Mouse (Mus musculus) stomach, embryonic 16.5 days (tissue): Measurements from ENCODE around the gene Dchs1. TPM values are rescaled to one million over a fixed set of nuclear protein-coding genes. Genes with fewer than 3 reads are reported as not detected.
A peak's percentile ranks its signal among the peaks of the same experiment; 100 is the strongest.

Experiments used
- ATAC-seq: fragments of 200-750 bp; cut with Nextera tagmentation; 2 replicates; pipeline ENCODE4 v1.8.0; 2017; ENCODE audit warnings: moderate number of reproducible peaks, moderate TSS enrichment; ENCODE audit not compliant: insufficient read depth, low FRiP score
- H3K27ac ChIP-seq: fragments of 300-500 bp; sonication (generic); 2 replicates; pipeline ENCODE4 v1.5.1; 2014; ENCODE audit warnings: low read length
- H3K27me3 ChIP-seq: fragments of 300-500 bp; sonication (generic); 2 replicates; pipeline ENCODE4 v1.6.1; 2014; ENCODE audit warnings: low read length, control low read depth, mixed read lengths; ENCODE audit not compliant: control insufficient read depth, insufficient read depth
- H3K36me3 ChIP-seq: fragments of 300-500 bp; sonication (generic); 2 replicates; pipeline ENCODE4 v1.6.1; 2014; ENCODE audit warnings: low read length; ENCODE audit not compliant: control insufficient read depth, insufficient read depth
- H3K4me1 ChIP-seq: fragments of 300-500 bp; sonication (generic); 2 replicates; pipeline ENCODE4 v1.6.1; 2014; ENCODE audit warnings: low read length, control low read depth, mixed read lengths; ENCODE audit not compliant: control insufficient read depth, insufficient read depth
- H3K4me2 ChIP-seq: fragments of 300-500 bp; sonication (generic); 2 replicates; pipeline ENCODE4 v1.6.1; 2014; ENCODE audit warnings: low read depth, low read length, mixed read lengths
- H3K4me3 ChIP-seq: fragments of 300-500 bp; sonication (generic); replicated peaks from 2 replicates; pipeline ENCODE4 v1.5.1; 2014; ENCODE audit warnings: mild to moderate bottlenecking, low read length
- H3K9ac ChIP-seq: fragments of 300-500 bp; sonication (generic); 2 replicates; pipeline ENCODE4 v1.6.1; 2014; ENCODE audit warnings: low read length
- H3K9me3 ChIP-seq: fragments of 300-500 bp; sonication (generic); replicated peaks from 2 replicates; pipeline ENCODE4 v1.6.1; 2016; ENCODE audit warnings: low read length, control low read depth; ENCODE audit not compliant: control insufficient read depth
- WGBS: fragments of 180-500 bp; shearing (Covaris S2); extraction: QIAGEN DNeasy Blood & Tissue Kit; methylation state at CpG from one replicate; pipeline ENCODE4 v1.1.7; 2014; 5-methylcytosine and 5-hydroxymethylcytosine counted together
- polyA plus RNA-seq: library from polyadenylated mRNA; unstranded; fragments of >200 nt; fragmentation: Nextera tagmentation; extraction: Ambion mirVana; gene quantifications from 2 replicates; pipeline ENCODE4 v1.2.1, GENCODE M21; 2015

The Dchs1 gene
- 7.4 and 7.7 TPM in 2 replicates for polyA plus RNA-seq

DNA sequence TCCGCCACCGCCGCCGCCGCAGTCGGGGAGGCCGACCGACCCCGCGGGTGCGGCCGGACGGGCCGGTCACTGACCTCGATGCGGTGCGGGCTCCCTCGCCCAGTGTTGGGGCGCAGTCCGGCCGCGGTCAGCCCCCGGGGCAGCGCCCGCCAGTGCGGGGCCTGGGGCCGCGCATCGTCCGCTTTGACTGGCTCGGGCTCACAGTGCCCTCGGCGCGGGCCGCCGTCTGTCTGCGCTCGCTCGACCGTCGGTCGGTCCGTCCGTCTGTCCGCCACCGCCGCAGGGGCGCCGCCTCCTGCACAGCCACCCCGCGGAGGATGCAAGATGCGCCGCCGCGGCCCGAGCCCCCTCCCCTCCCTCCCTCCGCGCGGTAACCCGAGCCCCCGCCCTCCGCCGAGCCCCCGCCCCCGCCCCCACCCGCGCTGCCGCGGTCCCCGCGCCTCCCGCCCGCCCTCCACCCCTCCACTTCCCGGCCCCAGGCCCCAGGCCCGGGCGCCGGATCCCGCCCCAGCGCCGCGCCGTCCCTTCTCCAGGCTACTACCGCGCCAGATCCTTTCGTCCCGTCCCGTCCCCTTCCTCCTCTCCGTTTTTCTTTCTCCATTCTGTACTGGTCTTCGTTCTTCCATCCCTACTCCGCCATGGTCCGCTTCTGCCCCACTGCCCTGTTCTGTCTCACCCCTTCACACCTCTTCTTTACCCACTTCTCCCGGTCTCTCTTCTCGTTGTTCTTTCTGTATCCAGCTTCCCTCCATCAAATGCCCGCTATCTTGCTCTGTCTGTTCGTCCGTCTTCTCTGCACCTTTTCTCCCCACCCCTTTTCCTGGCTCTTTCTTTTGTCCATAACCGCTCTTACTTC lies at the start of gene Dchs1:
Gene Dchs1, minus strand, starts transcription at position 370 of the 856 bp plus-strand sequence.
- peaks cover 4% of the 10 kb centered on the region; the same call in 1 of the 2 replicates for H3K27me3 ChIP-seq
- peak within 1 kb of the TSS; percentile 74 for H3K27ac ChIP-seq
- H3K4me1 ChIP-seq: peaks cover 23% of the 10 kb centered on the region

DNA sequence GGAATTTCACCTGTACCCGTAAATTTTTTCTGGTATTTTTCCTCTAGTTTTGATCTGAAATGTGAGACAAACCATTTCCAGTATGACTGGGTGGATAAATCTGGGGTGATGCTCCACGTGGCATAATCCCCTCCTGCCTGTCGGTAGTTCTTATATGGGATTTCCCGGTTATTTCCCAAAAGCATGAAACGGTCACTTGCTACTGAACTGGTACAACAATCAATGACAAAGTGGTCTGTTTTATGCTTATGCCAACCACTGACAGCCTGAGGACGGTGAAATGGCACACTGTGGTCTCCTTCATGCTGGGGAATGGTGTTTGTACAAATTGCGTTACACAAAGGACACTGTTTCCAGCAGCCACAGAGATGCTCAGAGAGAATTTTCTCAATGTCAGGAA lies 36.8 kb upstream of the Dchs1 start:
- H3K4me2 ChIP-seq: no peak overlapping the region

More for the DNA sequence above, at the start of gene Dchs1:
- Histone ChIP-seq H3K9ac (peak within 1 kb of the TSS; percentile 91), H3K36me3 (no peaks in the 10 kb centered on the region), H3K9me3 (no peaks in the 10 kb centered on the region), H3K4me3 (peak within 1 kb of the TSS; percentile 74), H3K4me2 (peak within 1 kb of the TSS; percentile 70)
- ATAC-seq: peak; percentile 77
- WGBS: under 1% methylated on average over 43 of the region's 97 CpGs

DNA sequence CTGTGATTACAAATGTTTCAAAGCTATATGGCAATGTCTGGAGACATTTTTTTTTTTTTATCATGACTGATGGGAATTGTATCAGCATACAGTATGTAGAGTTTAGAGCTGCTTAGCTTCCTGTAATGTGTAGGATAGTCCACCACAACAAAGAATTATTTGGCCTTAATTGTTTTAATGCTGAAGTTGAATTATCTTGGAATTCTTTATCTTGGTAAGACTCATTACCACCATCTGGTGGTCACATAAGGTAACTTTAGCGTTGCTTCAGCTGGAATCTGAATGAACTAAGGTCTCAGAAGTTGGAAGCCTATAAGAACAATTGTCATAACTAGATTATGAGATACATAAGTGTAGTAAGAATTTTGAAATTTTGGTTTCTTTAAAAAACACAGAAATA lies 31.0 kb upstream of the Dchs1 start:
- Histone ChIP-seq H3K4me3 (no peak overlapping the region), H3K9ac (no peak overlapping the region), H3K27me3 (no peaks in the 10 kb centered on the region), H3K27ac (no peak overlapping the region), H3K4me1 (no peaks in the 10 kb centered on the region), H3K9me3 (no peaks in the 10 kb centered on the region), H3K4me2 (no peak overlapping the region), H3K36me3 (no peaks in the 10 kb centered on the region)
- no peak for ATAC-seq
- WGBS: 2% methylated on average over 1 of the region's 1 CpGs

More for the DNA sequence above, 36.8 kb upstream of the Dchs1 start:
- H3K4me3 ChIP-seq: no peak overlapping the region
- H3K27me3 ChIP-seq: no peaks in the 10 kb centered on the region
- H3K4me1 ChIP-seq: no peaks in the 10 kb centered on the region
- no peak overlapping the region for H3K27ac ChIP-seq
- H3K9me3 ChIP-seq: no peaks in the 10 kb centered on the region
- no peaks in the 10 kb centered on the region for H3K36me3 ChIP-seq
- 76% methylated on average over 7 of the region's 7 CpGs for WGBS
- no peak for ATAC-seq
- H3K9ac ChIP-seq: no peak overlapping the region

DNA sequence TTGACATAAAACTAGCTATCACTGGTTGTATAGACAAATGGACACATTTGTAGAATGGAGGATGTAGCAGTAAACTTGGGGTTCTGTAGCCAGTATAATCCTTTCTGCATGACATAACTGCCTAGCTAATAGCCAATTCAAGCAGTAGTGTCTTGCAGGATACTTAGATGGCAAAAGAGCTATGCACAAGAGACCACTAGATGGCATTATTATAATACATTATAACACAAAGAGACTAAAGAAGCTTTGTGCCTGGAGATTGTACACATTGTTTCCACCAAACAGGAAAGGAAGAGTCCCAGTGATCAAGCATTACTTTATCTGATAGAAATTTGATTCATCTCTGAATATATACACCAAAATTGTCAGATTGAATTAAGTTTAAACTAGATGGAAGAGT lies 29.3 kb upstream of the Dchs1 start:
- Histone ChIP-seq H3K4me1 (no peaks in the 10 kb centered on the region), H3K9me3 (no peaks in the 10 kb centered on the region), H3K4me2 (no peak overlapping the region), H3K9ac (no peak overlapping the region), H3K36me3 (no peaks in the 10 kb centered on the region), H3K27me3 (no peaks in the 10 kb centered on the region), H3K4me3 (no peak overlapping the region), H3K27ac (no peak overlapping the region)
- ATAC-seq: no peak

DNA sequence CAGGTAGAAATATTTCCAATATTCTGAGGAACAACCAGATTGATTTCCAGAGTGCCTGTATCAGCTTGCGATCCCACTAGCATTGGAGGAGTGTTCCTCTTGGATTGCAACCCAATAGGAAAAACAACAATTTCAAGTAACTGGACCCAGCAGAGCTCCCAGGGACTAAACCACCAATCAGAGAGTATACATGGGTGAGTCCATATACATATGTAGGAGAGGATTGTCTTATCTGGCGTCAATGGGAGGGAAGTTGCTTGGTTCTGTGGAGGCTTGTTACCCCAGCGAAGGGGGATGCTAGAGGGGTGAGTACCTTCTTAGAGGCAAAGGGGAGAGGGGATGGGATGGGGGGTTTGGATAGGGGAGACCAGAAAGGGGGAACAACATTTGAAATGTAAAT lies 25.9 kb upstream of the Dchs1 start:
- Histone ChIP-seq H3K9ac (no peak overlapping the region), H3K4me1 (peaks cover 6% of the 10 kb centered on the region), H3K9me3 (no peaks in the 10 kb centered on the region), H3K36me3 (0 out of 2 replicates have a peak, but pooled peaks cover 10% of the 10 kb centered on the region), H3K4me2 (no peak overlapping the region), H3K27ac (no peak overlapping the region), H3K4me3 (no peak overlapping the region), H3K27me3 (no peaks in the 10 kb centered on the region)
- no peak for ATAC-seq
- 88% methylated on average over 3 of the region's 3 CpGs for WGBS

DNA sequence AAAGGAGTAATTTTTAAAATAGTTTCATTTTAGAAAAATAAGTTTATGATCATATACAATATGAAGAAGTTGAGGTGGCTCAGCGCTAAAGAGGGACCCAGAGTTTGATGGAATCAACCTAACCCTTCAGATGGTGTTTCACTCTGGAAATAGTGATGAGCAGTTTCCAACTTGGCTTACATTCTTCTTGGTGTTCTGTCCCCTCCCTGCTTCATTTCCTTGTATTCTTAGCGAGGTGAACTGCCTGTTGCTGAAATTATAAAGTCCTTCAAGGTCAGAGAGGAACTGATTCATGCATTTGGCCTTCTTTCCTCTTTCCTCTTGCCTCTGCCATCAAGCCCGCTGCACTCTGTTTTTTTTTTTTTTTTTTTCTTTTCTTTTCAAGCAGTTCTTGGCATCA lies 25.1 kb upstream of the Dchs1 start:
- Histone ChIP-seq H3K4me3 (no peak overlapping the region), H3K4me1 (peaks cover 6% of the 10 kb centered on the region), H3K36me3 (0 out of 2 replicates have a peak, but pooled peaks cover 10% of the 10 kb centered on the region), H3K4me2 (no peak overlapping the region), H3K27ac (no peak overlapping the region), H3K9me3 (no peaks in the 10 kb centered on the region), H3K27me3 (no peaks in the 10 kb centered on the region), H3K9ac (no peak overlapping the region)
- 72% methylated on average over 3 of the region's 3 CpGs for WGBS
- no peak for ATAC-seq

DNA sequence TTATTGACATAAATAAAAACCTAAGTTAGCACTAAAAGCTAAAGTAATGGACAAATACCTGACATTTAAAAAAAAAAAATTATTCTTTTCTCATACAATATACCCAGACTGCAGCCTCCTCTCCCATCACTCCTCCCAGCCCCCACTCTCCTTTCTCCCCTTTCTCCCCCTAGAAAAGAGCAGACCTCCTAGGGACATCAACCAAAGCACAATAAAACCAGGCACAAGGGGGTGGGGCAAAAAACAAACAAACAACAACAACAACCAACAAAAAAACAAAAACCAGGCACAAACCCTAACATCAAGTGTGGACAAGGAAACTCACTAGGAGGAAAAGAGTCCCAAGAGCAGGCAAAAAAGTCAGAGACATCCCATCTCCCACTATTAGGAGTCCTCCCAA lies 24.1 kb upstream of the Dchs1 start:
- H3K4me3 ChIP-seq: 0 out of 2 replicates have a peak overlapping the region, but pooled peaks have one; percentile 6
- peaks cover 6% of the 10 kb centered on the region for H3K4me1 ChIP-seq
- ATAC-seq: no peak
- no peaks in the 10 kb centered on the region for H3K9me3 ChIP-seq
- H3K27ac ChIP-seq: no peak overlapping the region
- no peak overlapping the region; the same call in 1 of the 2 replicates for H3K9ac ChIP-seq
- H3K27me3 ChIP-seq: no peaks in the 10 kb centered on the region
- H3K4me2 ChIP-seq: peak overlapping the region; percentile 40
- H3K36me3 ChIP-seq: 0 out of 2 replicates have a peak, but pooled peaks cover 10% of the 10 kb centered on the region

DNA sequence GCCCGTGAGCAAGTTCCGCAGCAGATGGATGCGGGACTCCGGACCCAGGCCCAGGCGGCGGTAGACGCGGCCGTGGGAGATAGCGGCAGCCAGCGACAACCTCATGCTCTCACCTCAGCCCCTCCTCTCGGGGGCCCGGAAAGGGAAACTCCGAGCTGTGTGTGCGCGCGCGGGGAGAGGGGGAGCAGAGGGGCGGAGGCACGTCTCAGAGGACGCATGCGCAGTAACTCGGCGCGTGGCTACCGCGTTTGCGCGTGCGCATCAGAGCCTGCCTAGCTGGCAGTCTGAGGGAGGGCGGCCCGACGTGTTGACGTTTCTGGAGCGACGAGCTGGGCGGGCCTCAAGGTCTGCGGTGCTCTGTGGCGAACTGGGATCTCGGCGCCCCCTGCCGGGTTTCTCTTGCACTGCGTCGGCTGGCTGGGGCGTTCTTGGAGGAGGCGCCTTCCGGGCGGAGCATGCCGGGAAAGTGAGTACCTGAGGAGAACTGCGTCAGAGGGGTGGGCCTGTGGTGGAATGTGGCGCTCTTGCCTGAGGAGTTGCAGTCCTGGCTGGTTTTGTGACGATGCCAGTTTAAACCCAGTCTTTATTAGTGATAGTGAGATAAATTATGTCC lies 23.5 kb upstream of the Dchs1 start, which contains the start of gene Mrpl17:
Gene Mrpl17, minus strand, starts transcription at position 223 of the 613 bp plus-strand sequence.
- H3K4me2 ChIP-seq: peak within 1 kb of the TSS; percentile 81
- H3K9ac ChIP-seq: peak within 1 kb of the TSS; percentile 95
- under 1% methylated on average over 51 of the region's 52 CpGs for WGBS
- peak; percentile 98 for ATAC-seq
- 0 out of 2 replicates have a peak, but pooled peaks cover 10% of the 10 kb centered on the region for H3K36me3 ChIP-seq
- peak within 1 kb of the TSS; percentile 92 for H3K4me3 ChIP-seq
- H3K9me3 ChIP-seq: no peaks in the 10 kb centered on the region
- H3K27me3 ChIP-seq: no peaks in the 10 kb centered on the region
- H3K4me1 ChIP-seq: peaks cover 6% of the 10 kb centered on the region
- peak within 1 kb of the TSS; percentile 90 for H3K27ac ChIP-seq
